Mouse (Mus musculus) lung, embryonic 14.5 days (tissue): ENCODE data around the gene Olfr417. TPM values are rescaled to one million over a fixed set of nuclear protein-coding genes. Genes with fewer than 3 reads are reported as not detected.
"Not testable (repeated sequence)": the region's sequence is repeated elsewhere in the genome, so short reads cannot be mapped to it uniquely, and the experiment has no call there.

Experiments
- ATAC-seq: fragments of 200-750 bp; cut with Nextera tagmentation; 2 replicates; pipeline ENCODE4 v1.8.0; 2017; ENCODE audit warnings: mild to moderate bottlenecking, moderate TSS enrichment, moderate library complexity; ENCODE audit not compliant: insufficient read depth
- DNase-seq: peaks from one replicate; pipeline ENCODE4 v3.0.0-alpha.2; 2015
- H3K27ac ChIP-seq: fragments of 300-500 bp; sonication (generic); 2 replicates; pipeline ENCODE4 v1.5.1; 2014; ENCODE audit warnings: low read depth, mild to moderate bottlenecking, moderate library complexity
- H3K27me3 ChIP-seq: fragments of 300-500 bp; sonication (generic); 2 replicates; pipeline ENCODE4 v1.6.1; 2014; ENCODE audit warnings: low read length, control low read depth; ENCODE audit not compliant: insufficient read depth
- H3K36me3 ChIP-seq: fragments of 300-500 bp; sonication (generic); 2 replicates; pipeline ENCODE4 v1.6.1; 2014; ENCODE audit warnings: control low read depth; ENCODE audit not compliant: insufficient read depth
- H3K4me1 ChIP-seq: fragments of 300-500 bp; sonication (generic); 2 replicates; pipeline ENCODE4 v1.6.1; 2014; ENCODE audit warnings: antibody characterized with exemption, control low read depth; ENCODE audit not compliant: insufficient read depth
- H3K4me2 ChIP-seq: fragments of 300-500 bp; sonication (generic); 2 replicates; pipeline ENCODE4 v1.6.1; 2014; ENCODE audit warnings: mild to moderate bottlenecking
- H3K4me3 ChIP-seq: fragments of 300-500 bp; sonication (generic); 2 replicates; pipeline ENCODE4 v1.5.1; 2014; ENCODE audit warnings: low read depth, low read length
- H3K9ac ChIP-seq: fragments of 300-500 bp; sonication (generic); 2 replicates; pipeline ENCODE4 v1.6.1; 2014
- H3K9me3 ChIP-seq: fragments of 300-500 bp; sonication (generic); 2 replicates; pipeline ENCODE4 v1.6.1; 2016; ENCODE audit warnings: low read depth, low read length, control low read depth
- CTCF ChIP-seq: IDR thresholded peaks from 2 replicates; pipeline ENCODE4 v1.5.1; 2016; ENCODE audit warnings: antibody characterized with exemption, low read depth
- WGBS: fragments of 180-500 bp; shearing (Covaris S2); extraction: QIAGEN DNeasy Blood & Tissue Kit; methylation state at CpG from one replicate; pipeline ENCODE4 v1.1.7; 2014; 5-methylcytosine and 5-hydroxymethylcytosine counted together
- polyA plus RNA-seq: library from polyadenylated mRNA; unstranded; fragments of >200 nt; fragmentation: Nextera tagmentation; extraction: Ambion mirVana; gene quantifications from 2 replicates; pipeline ENCODE4 v1.2.1, GENCODE M21; 2014

The Olfr417 gene
- polyA plus RNA-seq: not detected in 2 replicates

- 60% methylated on average over 2 of the region's 2 CpGs for WGBS
- H3K36me3 ChIP-seq: no peaks in the 10 kb centered on the region
- DNase-seq (no peak), ATAC-seq (no peak)
- no peaks in the 10 kb centered on the region for H3K4me1 ChIP-seq
- no peaks in the 10 kb centered on the region for H3K9me3 ChIP-seq
- H3K27ac ChIP-seq: no peak within 1 kb of the TSS
- no peak within 1 kb of the TSS for H3K9ac ChIP-seq
- no peaks in the 10 kb centered on the region for H3K27me3 ChIP-seq
- H3K4me2 ChIP-seq: no peak within 1 kb of the TSS
- no peak for TF ChIP-seq CTCF
- H3K4me3 ChIP-seq: no peak within 1 kb of the TSS
Measured at GRCm38 (mm10) chr1:174364882-174365451, at the start of gene Olfr417. Gene Olfr417 (plus strand): TSS chr1:174365122.

- H3K4me1 ChIP-seq: no peaks in the 10 kb centered on the region
- H3K4me3 ChIP-seq: no peak overlapping the region
- no peaks in the 10 kb centered on the region for H3K36me3 ChIP-seq
- H3K9ac ChIP-seq: no peak overlapping the region
- 84% methylated on average over 2 of the region's 2 CpGs for WGBS
- H3K27ac ChIP-seq: no peak overlapping the region
- no peak overlapping the region for H3K4me2 ChIP-seq
- no peaks in the 10 kb centered on the region for H3K27me3 ChIP-seq
- H3K9me3 ChIP-seq: no peaks in the 10 kb centered on the region
- TF ChIP-seq CTCF: no peak
- DNase-seq (no peak), ATAC-seq (no peak)
Measured at GRCm38 (mm10) chr1:174317308-174317707, 47.6 kb upstream of the Olfr417 start.

GRCm38 (mm10) chr1:174330218-174330617 lies 34.7 kb upstream of the Olfr417 start, which contains the start of gene Mptx1:
Gene Mptx1 (plus strand): TSS chr1:174330518.
- H3K4me2 ChIP-seq: no peak within 1 kb of the TSS
- H3K27me3 ChIP-seq: no peaks in the 10 kb centered on the region
- no peak within 1 kb of the TSS for H3K4me3 ChIP-seq
- no peak for TF ChIP-seq CTCF
- H3K27ac ChIP-seq: no peak within 1 kb of the TSS
- H3K36me3 ChIP-seq: no peaks in the 10 kb centered on the region
- H3K4me1 ChIP-seq: no peaks in the 10 kb centered on the region
- DNase-seq: no peak
- H3K9ac ChIP-seq: no peak within 1 kb of the TSS
- H3K9me3 ChIP-seq: no peaks in the 10 kb centered on the region
- ATAC-seq: no peak

- not testable (repeated sequence) for H3K9me3 ChIP-seq, H3K36me3 ChIP-seq, H3K4me1 ChIP-seq, H3K9ac ChIP-seq, ATAC-seq, H3K27ac ChIP-seq, H3K4me3 ChIP-seq, H3K4me2 ChIP-seq, DNase-seq, H3K27me3 ChIP-seq
- 62% methylated on average over 1 of the region's 1 CpGs for WGBS
Measured at GRCm38 (mm10) chr1:174353636-174354035, 11.3 kb upstream of the Olfr417 start.

- no peak overlapping the region for H3K9ac ChIP-seq
- no peak overlapping the region for H3K4me2 ChIP-seq
- no peak overlapping the region for H3K4me3 ChIP-seq
- no peak for TF ChIP-seq CTCF
- no peaks in the 10 kb centered on the region for H3K27me3 ChIP-seq
- no peaks in the 10 kb centered on the region for H3K9me3 ChIP-seq
- WGBS: 65% methylated on average over 5 of the region's 5 CpGs
- no peaks in the 10 kb centered on the region for H3K36me3 ChIP-seq
- H3K27ac ChIP-seq: no peak overlapping the region
- H3K4me1 ChIP-seq: no peaks in the 10 kb centered on the region
- ATAC-seq (no peak), DNase-seq (no peak)
Measured at GRCm38 (mm10) chr1:174354640-174355039, 10.3 kb upstream of the Olfr417 start.

GRCm38 (mm10) chr1:174373799-174374198 lies 8.9 kb downstream of the Olfr417 start:
- ATAC-seq (no peak), DNase-seq (no peak)
- H3K27me3 ChIP-seq: no peaks in the 10 kb centered on the region
- no peaks in the 10 kb centered on the region for H3K36me3 ChIP-seq
- no peak overlapping the region for H3K9ac ChIP-seq
- no peak overlapping the region for H3K27ac ChIP-seq
- H3K4me2 ChIP-seq: no peak overlapping the region
- H3K4me3 ChIP-seq: no peak overlapping the region
- no peaks in the 10 kb centered on the region for H3K9me3 ChIP-seq
- H3K4me1 ChIP-seq: no peaks in the 10 kb centered on the region
- TF ChIP-seq CTCF: no peak
- WGBS: 87% methylated on average over 3 of the region's 3 CpGs

GRCm38 (mm10) chr1:174390746-174391145 lies 25.8 kb downstream of the Olfr417 start, which contains the start of gene Olfr248:
Gene Olfr248 (plus strand): TSS chr1:174391046.
- no peak for TF ChIP-seq CTCF
- Histone ChIP-seq H3K9ac (no peak within 1 kb of the TSS), H3K27ac (no peak within 1 kb of the TSS), H3K36me3 (no peaks in the 10 kb centered on the region), H3K27me3 (no peaks in the 10 kb centered on the region), H3K4me3 (no peak within 1 kb of the TSS), H3K9me3 (no peaks in the 10 kb centered on the region), H3K4me1 (no peaks in the 10 kb centered on the region), H3K4me2 (no peak within 1 kb of the TSS)
- DNase-seq (no peak), ATAC-seq (no peak)
- WGBS: 93% methylated on average over 2 of the region's 2 CpGs
